Mouse (Mus musculus) megakaryocyte, embryonic 14.5 days (primary cell): Measurements from ENCODE around the gene Camk2g.

Source experiments
- FLI1 ChIP-seq: IDR thresholded peaks from 2 replicates; pipeline ENCODE4 v1.6.1; 2012; ENCODE audit warnings: low read length, inconsistent platforms, mixed read lengths
- GATA1 ChIP-seq: IDR thresholded peaks from 3 replicates; pipeline ENCODE4 v1.6.1; 2012; ENCODE audit warnings: mixed read lengths, low read length, inconsistent platforms, borderline replicate concordance

GRCm38 (mm10) chr14:20772808-20773207, 21.1 kb downstream of the Camk2g start:
- TF ChIP-seq FLI1 = no peak
- TF ChIP-seq GATA1 = no peak
